Mouse (Mus musculus) embryo, embryonic 9.5 days (tissue): ENCODE results near the gene Tgfbr2.
"Not testable (repeated sequence)": the region's sequence is repeated elsewhere in the genome, so short reads cannot be mapped to it uniquely, and the experiment has no call there.

Experiments
- DNase-seq: peaks from one replicate; pipeline ENCODE4 v3.0.0-alpha.2; 2017; ENCODE audit errors: extremely low spot score

Tgfbr2 gene

DNA sequence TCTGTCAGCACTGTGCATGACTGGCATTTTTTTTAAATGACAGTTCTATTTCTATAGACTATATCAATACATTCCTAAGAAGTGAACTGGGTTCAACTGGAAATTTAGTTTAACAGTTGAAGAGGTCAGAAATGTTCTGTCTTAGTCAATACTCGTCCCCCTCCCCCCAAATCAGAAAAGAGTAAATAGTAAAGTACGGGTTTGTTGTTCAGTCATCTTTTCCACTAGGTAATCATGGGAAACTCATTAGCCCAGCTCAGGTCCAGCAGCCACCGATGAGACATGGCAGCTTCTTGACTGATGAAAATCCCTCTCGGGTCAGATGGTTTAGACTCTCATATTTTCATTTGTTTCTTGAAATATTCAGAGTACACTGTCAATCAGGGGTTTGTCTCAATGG is 99.0 kb downstream of the Tgfbr2 start:
- DNase-seq, result no peak

DNA sequence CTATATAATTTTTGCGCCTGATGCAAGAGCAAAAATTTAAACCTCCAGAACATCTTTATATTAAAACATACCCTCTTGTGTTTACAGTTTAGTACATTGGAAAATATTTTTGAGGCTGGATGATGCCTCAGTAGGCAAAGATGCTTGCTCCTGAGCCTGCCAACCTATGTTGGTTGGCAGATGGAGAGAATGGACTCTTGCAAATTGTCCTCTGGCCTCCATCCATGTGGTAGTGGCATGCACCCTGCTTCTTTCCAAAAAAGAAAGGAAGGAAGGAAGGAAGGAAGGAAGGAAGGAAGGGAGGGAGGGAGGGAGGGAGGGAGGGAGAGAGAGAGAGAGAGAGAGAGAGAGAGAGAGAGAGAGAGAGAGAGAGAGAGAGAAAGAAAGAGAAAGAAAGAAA is 103.6 kb downstream of the Tgfbr2 start:
- DNase-seq, result not testable (repeated sequence)

DNA sequence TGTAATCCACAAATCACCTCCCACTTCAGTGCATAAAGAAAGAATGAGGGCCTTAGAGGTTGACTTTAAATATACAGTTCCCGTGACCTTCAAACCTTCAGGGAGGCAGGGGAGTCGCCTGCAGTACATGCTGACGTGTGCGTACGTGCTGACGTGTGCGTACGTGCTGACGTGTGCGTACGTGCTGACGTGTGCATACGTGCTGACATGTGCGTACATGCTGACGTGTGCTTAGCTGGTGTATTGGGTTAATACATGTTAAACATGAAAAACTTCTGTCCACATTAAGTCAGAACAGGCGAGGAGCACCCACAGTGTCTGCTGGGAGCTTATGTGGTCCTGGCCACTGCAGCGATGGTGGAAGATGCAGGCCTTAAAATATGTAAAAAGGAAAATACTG is 110.4 kb downstream of the Tgfbr2 start:
- no peak for DNase-seq

DNA sequence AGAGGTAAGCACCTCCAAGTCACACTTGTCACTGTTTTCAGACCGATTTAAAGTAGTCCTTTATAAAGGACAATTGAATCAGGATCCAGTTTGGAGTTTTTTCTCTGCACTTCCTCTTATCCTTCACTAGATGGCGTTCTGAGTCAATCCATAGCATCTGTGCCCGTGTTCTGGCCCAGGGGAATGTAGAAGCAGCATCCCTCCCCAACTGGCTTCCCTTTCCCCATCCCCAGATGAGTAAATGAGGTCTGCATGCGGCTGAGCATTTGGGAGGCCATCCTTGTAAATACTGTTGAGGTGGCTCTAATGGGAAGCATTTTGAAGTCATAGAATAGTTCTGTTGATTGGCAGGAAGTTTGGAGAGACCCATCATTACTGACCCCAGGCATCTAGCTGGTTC is 114.5 kb downstream of the Tgfbr2 start:
- DNase-seq, result peak; percentile 19

DNA sequence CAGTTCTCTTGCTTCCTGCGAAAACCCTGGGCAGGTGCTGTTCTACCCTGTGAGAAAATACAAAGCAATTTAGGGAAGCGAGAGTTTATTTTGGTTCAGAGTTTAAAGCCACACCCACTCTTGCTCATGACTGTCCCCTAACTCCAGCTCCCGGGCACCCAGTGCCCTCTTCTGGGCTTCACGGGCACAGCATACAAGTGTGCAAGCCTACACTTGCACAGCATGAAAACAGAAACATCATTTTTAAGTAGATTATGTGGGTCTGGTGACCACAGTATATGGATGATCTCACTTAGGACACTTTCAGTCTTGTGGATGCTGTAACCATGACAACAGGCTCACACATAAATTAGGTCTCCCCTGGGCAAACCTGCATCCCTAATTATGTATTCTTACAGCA is 116.0 kb downstream of the Tgfbr2 start:
- DNase-seq, result no peak

DNA sequence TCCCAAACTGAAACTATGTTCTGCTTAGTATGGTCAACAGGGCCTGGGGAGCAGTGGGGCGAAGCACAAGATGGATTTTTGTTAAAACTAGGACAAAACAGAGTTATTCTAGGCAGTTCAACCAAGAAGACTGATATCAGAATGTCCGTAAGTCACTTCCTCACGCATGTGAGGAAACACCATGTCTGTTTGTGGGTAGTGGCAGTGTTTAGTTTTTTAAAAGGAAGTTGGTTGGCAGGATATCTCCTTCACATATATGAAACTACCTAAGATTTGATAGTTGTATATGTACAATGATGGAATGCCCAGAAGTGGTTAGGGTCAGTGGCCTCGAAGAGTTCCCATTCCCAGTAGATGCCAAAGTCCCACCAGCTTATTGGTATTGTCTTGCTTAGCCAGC is 116.7 kb downstream of the Tgfbr2 start:
- DNase-seq, result no peak

DNA sequence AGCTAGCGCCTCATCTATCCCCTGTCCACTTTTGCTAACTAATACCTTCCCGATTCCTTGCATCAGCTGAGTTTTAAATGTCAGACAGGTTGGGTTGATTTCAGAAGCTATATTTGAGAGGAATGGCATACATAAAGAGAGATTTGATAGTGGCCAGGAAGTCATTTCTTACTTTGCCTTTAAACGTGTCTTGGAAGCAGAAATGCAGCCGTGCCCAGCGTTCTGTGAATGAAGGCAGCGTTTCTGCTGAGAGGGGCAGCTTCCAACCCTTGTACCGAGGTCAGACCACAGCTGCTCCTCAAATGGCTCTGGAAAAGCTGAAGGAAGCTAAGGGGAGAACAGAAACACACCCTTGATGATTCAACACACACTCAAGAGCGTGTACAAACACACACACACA is 121.2 kb downstream of the Tgfbr2 start:
- no peak for DNase-seq

DNA sequence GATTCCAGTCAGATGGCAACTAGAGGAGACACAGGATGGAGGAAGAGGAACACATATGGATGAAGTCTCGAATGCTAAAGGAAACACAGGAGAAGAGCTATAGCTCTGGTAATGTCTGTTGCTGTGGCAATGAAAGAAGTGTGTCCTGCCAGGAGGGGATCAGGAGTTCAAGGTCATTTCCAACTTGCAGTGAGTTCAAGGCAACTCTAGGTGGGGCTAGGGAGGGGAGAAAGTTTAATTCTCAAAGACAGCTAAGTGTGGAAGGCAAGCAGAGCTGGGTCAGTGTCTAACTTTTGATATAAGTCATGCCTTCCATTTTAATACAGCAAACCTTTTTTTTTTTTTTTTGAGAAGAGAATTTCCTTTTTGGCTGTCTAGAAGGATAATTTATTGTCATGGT is 125.2 kb downstream of the Tgfbr2 start:
- DNase-seq, result no peak

DNA sequence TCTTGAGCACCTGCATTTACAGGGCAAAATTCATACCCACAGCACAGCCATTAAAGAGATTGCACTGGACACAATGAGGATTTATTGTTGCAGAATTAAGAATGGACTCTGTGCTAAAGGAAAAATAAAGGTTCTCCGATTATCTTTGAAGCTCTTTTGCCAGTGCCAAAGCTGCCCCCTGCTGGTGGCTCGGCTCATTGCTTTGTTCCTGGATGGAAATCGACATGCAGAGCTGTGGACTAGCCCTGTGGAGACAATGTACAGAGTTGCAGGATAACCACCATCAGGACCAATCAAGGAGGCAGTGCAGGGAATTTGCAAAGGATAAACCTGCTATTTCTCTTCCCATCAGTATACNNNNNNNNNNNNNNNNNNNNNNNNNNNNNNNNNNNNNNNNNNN is 133.4 kb downstream of the Tgfbr2 start:
- peak; percentile 67 for DNase-seq

DNA sequence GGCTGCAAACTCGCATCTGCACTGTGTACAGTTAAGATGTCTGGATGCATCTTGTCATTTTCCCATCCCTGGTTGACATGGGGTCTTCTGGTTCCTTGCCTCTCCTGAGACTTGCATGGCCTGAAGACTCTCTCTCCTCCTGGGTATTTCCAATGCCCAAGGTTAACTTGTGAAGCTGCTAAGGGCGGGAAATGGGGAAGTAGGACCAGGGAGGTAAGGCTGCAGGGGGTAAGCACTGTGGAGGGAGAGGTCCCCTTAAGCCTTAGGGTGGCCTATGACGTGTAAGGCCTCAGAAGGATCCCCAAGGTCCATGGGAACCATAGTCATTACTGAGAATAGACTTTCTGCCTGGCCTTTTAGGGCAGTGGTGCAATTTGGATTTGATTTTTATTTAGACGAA is 133.8 kb downstream of the Tgfbr2 start:
- no peak for DNase-seq

DNA sequence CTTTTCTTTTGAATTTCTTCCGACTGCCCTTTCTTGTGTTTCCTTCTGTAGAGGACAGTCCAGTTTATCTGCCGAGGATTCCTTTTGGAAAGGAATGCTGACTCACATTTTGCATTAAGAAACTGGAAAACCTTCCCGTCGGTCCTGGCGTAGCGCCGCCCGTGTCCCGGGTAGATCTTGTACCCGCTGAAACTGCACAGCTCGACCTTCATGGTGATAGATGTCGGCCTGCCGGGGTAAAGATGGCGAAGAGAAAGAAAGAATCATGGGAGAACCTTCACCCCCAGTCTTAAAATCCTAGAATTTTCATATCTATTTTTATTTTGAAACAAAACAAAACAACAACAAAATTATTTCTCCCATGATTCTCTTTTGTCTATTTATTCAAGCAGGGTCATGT is 134.3 kb downstream of the Tgfbr2 start:
- not testable (repeated sequence) for DNase-seq

DNA sequence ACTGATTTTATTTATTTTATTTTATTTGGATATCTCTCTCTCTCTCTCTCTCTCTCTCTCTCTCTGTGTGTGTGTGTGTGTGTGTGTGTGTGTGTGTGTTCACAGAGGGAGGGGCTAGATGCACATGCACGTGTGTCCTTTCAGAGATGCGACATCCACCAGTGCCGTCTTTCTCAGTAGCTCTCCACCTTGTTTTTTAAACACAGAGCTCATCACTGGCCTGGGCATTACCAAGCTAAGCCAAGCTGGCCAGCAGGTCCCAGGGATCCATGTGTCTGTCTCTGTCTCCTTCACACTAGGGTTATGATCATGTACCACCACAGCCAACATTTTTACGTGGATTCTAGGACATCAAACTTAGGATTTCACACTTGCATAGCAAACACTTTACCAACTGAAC is 135.2 kb downstream of the Tgfbr2 start:
- no peak for DNase-seq

DNA sequence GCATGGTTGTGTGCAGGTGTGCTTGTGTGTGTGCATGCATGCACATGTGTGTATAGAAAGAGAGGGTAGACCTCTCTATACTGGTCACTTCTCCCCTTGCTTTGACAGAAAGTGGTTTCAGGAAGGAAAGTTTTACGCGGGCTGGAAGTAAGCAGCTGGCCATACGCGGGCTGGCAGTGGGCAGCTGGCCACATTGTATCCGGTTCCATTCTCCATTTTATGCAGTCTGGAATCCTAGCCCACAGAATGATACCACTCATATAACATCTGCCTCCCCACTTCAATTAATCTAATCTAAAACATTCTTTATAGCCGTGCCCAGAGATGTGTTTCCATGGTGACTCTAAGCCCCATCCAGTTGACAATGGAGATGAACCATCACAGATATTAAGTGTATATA is 136.9 kb downstream of the Tgfbr2 start:
- DNase-seq, result no peak
